Mouse (Mus musculus): ENCODE measurements at regions not wholly inside any gene's neighbourhood (a gene's known extent, or its start where the extent isn't known, plus 50 kb on each side); places are given as distances from the start of the nearest gene placed in this dataset.
A peak's percentile ranks its signal among the peaks of the same experiment; 100 is the strongest.

DNA sequence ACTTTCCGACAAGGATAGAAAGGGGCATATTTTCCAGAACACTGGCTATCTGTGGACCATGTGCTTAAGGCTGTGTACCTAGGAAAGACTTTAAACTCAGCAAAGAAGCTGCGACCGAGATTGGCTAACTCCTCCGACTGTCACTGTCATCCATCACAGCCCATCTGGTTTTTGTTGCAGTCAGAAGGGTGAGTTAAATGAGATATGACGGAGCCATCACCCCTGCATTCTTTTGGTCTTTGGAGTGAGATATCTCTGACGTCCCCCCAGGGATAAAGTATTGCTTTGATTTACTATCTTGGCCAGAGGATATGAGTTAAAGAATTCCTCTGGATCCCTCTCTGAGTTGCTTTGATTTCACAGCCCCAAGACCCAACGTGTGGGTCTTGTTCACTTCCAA, 160.0 kb upstream of the Ubash3b start:
- DNase-seq (ENCODE audit: low spot score), result no peak

DNA sequence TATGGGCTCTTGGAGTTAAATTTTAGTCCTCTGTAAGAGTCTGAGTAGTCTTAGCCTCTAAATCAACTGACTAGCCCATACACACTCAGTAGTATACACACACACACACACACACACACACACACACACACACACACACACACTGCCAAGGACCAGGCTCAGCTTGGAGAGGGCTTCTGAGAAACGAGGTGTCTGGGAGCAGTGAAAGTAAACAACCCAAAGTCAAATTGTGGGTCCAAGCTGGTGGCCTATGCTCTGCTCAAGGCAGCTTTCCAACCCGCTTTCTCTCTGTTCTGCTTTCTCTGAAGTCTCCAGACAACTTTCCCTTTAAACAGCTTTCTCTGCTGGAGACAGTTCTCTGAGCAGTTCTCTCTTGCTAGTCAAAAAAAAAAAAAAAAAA, 157.6 kb upstream of the Ubash3b start:
- no peak for DNase-seq (ENCODE audit: low spot score)

DNA sequence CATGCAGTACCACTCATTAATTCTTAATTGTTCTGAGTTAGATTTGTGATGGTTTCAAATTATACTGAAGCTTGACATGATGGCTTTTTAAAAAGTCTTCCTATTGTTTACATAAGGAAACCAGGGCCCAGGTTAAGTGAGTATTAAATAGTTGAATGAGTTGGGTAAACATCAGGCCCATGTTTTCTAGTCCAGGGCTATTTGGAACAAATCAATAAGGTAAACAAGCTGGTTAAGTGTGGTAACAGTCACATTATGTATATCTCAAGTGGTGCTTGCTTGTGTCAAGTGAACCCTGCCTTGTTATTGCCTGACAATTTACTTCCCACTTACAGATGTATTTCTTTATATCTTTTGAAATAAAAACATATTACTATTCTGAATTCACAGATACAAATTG, 144.7 kb upstream of the Ubash3b start:
- DNase-seq (ENCODE audit: low spot score), result no peak

DNA sequence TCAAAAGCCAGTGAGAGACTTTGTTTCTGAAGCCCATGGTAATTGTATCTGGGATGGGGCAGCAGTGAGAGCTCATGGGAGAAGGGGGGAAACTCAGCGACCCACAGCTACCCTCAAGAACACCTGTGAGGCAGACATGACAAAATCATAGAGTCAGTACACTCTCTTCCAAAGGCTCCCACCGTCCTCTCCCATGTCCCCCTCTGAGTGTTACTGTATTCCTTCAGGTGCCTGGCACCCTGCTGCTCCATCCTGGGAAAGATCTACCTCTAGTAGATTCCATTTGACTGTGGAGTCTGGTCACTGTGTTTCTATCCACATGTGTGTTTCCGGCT, 142.0 kb upstream of the Ubash3b start:
- DNase-seq (ENCODE audit: low spot score), result no peak

DNA sequence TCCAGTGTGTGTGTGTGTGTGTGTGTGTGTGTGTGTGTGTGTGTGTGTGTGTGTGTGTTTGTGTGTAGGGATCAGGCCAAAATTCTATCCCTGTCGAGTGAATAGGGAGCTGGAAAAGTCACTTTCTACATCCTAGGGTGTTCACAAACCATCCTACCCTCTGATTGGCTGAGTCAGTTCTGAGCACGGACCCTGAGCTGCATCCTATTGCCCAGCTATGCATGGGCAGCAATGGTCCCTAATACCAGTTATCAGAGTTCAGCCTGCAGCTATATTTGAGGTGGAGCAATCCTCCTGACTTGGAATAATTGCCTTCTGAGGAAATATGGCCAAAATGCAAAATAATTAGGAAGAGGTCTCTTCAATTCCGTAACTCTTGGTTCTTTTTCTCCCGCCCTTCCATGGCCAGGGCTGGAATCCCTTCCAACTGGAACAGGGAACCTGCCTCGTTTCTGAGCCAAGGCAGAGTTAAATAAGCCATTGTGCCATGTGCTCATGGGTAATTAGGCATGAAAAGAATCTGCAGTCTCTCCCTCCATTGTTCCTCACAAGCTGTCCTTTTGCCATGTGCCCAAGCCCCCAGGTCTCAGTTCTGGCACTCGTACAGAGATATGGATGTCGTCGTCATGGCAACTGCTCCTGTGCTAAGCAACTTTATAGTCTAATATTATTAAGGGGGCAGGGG, 141.5 kb upstream of the Ubash3b start:
- DNase-seq (ENCODE audit: low spot score), result no peak

DNA sequence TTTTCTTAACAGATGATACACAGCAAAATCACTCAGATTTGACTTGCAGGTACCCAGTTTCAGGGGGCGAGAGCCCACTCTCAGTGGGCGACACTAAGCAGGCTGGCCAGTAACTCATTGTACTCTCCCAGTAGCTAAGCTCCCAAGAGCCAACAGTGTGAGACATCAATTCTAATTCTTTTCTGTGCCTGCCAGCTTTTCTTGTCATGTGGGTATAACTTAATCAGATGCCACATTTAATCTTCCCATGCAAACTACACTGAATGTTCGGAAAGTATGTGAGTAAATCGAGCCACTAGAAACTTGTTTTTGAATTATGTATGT, 124.6 kb upstream of the Ubash3b start:
- no peak for DNase-seq (ENCODE audit: low spot score)

DNA sequence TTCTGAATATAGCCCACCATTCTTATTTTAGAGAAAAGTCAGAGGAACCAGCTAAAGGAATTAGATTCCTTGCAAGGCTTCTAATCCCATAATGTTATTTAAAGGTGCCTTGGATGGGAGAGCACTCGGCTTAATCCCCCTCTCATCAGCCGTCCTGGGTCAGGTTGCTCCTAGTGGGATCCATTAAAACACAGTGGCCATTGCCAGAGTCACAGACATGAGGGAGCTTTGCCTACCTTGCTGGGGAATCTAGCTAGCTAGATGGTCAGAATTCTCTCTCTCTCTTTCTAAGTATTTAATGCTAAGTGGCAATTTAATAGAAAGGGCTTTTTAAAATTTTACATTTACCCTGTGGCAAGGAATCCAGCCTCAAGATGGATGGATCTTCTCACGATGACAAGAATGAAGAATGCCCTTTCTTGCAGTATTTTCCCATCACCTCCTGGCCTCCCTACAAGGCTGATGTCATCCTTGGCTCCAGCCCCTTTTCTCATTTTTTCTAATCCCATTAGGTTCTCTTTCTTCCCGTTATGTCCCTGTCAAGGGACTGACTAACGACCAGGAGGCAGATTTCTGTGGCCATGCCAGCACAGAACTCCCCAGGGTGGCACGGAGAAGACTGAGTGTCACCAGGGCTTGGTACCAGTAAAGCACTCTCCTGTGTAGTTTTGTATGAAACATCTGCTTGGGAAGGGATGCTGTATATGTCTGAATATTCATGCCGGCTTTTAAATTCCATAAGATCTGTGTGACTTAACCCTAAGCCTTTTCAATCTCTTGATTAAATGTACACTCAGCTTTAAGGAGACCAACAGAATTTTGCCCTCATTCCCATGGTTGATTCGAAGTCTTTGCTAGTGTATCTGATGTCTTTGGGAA, 124.0 kb upstream of the Ubash3b start:
- DNase-seq (ENCODE audit: low spot score), result no peak

DNA sequence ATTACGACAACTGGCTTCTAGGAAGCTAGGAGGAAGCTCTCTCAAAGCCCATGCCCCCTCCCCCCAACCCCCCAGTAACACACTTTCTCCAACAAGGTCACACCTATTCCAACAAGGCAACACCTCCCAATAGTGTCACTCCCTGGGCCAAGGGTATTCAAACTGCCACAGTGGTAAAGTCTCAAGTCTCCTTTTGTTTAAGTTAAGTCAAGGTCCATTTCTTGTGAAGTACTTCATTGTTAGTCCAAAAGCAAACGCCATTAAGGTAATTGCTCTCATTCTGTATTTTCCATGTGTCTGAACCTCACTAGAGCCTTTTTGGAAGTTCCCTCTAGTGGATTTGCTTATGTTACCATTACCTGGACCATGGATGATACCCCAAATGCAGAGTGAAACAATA, 116.2 kb upstream of the Ubash3b start:
- no peak for DNase-seq (ENCODE audit: low spot score)

DNA sequence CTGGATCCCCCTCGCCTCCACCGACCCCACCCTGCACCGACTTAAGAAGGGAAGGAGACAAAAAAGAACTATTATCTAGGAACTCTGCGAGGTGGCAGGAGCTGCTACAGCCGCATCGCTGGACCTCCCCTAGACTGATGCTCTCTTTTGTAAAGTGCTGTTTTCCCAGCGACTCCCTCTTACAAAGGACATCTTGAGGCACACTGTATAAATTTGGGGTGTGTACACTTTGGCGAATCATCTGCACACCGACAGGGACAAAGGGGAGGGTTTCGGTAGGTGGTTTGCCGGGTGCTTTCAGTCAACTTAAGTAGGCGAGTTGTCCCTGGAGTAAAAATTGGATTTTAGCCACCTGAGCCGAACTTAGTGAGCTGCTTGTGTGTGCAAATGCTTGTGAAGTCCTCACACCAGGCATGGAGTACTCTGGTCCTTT, 112.4 kb upstream of the Ubash3b start:
- no peak for DNase-seq (ENCODE audit: low spot score)

DNA sequence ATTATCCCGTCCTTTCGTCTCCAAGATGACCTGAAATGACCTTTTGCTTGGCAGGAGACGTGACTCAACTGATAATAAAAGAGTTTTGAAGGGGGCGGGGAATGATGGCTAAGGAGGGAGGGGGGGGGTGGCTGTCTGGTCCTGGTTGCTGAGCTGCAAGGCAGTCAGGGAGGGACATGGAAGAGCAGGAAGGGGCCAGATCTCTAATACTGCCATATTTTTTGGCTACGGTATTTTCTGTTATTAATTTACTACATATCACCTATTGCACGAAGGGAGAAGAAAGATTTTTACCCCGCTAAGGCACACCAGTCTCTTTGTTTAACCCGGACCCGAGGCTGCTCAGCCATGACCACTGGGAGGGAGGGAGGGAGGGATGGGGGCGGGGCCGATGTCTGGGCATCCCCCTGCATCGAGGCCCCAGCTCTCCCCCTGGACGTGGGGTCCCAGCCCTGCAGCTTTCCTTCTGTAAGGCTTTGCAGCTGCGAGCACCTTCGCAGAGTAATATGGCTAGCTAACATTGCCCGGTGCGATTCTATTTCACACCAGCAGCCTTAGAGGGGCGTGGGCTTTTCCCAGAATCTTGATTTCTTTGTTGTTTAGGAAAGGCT, 111.8 kb upstream of the Ubash3b start:
- no peak for DNase-seq (ENCODE audit: low spot score)

DNA sequence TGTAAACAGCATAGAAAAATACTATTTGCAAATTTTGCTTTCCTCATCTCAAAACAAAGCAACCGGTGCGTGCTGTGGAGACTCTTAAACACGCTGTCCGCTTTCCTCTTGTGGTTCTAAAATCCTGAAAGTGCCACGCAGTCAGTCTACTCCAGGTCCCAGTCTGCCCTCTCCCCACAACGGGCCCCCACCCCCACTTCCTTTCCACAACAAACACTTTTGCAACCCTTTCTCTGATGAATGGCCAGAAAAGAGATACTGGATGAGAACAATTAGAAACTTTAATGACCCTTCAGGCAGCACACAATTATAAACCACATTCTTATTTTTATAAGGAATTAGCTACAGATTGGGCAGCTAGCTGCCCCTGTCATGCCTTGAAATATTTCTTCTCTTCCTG, 111.1 kb upstream of the Ubash3b start:
- DNase-seq (ENCODE audit: low spot score), result no peak

DNA sequence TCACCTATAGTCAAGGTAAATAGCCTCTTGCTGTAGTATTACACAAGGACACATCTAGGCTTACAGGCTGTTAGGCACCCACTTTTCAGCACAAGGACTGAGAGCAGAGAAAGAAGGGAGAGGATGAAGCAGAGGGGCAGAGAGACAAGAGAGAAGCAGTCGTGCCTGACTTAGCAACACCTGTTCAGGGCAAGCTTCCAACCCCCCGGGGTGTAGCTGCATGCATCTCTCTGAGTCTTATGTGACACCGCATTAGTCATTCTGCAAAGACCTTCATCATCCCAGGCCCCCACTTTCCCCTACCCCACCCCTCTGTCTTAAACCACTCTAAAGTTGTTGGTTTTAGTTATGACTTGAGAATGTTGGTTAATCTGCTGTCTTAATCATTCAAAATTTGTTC, 106.6 kb upstream of the Ubash3b start:
- no peak for DNase-seq (ENCODE audit: low spot score)

DNA sequence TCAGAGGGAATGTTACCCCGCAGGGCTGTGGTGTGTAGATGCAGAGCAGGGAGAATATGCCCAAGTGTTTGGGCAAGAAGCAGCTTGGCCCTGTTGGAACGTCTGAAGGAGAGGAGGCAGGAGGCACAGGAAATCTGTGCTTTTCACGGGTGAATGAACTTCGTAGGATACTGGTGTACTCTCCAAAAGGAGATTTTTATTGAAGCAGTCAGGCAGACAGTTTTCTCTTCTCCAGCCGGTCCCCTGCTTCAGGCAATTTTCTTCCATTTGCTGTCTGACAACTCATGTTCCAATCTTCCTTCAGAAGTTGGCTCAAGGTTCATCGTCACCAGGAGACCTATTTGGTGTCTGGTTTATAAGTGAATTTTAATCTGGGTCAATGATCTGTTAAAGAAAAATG, 103.0 kb upstream of the Ubash3b start:
- DNase-seq (ENCODE audit: low spot score), result no peak

DNA sequence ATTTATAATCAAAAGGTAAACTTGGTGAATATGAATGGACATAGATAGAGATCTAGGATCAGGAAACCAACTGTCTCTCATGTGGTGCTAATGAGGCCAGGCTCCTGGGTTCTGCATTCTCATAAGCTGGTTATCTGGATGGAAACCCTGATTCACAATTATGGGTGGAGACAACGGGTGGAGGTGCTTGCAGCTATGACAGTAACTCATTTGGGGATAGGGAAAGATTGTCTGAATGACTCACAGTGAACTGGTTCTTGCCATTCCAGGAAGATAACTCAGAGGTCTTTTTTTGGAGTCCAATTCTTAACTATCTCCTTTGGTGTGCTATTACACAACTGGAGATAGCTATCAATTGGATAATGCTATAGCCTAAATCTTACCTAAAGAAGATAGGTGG, 95.7 kb upstream of the Ubash3b start:
- DNase-seq (ENCODE audit: low spot score), result no peak

DNA sequence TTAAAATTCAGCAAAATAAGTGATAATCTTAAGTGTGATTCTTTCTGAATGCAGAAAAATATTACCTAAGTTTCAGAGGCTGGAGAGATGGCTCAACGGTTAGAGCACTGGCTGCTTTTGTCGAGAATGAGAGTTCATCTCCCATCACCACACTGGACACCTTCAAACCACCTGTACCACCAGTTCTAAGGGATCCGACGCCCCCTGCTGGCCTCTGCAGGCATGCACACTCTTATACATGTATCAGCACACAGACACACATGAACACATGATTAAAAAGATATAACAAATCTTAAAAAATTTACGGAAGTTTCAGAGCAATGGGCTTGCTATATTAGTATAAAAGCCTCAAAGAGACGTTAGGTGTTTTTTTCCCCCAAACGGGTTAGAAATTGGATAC, 80.9 kb upstream of the Ubash3b start:
- DNase-seq (ENCODE audit: low spot score), result no peak

DNA sequence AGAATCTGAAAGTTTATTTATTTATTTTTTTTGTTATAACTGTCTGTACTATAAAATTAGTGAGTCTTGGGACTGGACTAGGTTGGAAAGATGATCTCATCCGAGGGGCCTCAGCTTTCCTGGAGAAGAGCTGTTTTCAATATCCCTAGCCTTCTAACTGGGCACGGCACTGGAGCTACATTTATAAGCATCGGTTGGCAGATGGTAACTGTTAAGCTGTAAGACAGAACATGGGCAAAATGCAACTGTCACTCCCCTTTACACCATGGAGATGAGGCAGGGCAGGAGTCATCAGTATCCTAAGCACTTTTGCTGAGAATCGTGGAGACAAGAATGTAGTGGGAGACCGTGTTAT, 77.6 kb upstream of the Ubash3b start:
- no peak for DNase-seq (ENCODE audit: low spot score)

DNA sequence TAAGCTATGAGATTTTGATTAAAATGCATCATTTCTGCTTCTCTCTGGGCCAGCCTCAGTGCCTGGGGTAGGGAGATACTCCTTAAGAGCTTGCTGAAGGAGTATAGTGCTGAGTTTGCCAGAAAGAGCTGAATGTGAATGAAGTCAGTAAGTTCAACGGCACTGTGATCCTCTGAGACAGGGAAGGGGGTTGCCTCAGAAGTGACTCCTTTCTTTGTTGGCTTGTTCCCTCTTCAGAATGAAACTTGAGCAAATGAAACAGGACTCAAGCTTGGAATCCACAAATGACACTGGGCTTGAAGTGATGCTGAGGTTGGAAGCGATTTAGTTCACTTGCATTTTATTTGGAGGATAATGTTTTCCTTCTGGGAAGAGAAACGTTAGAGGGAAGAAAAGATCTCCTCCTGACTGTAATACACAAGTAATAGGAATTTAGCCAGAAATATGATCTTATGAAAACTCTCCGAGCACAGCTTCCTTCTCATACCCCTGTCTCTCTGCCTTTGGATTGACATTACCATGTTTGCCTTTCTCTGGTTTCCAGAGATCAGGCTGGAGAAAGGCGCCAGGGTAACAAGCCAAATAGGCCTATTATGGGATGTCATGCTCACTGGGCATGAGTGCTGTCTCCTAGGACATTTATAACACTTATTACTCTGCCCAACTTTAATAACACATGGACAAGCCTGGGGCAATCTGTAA, 77.0 kb upstream of the Ubash3b start:
- DNase-seq (ENCODE audit: low spot score), result no peak

DNA sequence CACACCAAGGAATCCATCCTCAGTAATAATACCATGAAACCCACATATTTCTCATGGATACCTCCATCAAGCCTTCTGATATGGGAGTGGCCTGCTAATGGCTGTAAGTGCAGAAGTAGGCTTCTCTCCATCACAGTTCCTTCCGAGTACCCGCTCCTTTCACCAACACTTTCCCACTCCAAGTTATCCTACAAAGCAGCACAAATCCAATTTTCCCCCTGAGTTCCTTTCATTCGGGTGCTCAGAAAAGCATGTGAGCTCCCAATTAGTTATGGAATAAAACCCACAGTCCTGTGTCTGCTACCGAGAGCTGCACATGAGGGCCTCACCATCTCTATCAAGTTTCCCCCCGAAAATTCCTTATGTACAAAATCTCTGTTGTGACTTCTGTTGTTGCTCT, 75.8 kb upstream of the Ubash3b start:
- no peak for DNase-seq (ENCODE audit: low spot score)

DNA sequence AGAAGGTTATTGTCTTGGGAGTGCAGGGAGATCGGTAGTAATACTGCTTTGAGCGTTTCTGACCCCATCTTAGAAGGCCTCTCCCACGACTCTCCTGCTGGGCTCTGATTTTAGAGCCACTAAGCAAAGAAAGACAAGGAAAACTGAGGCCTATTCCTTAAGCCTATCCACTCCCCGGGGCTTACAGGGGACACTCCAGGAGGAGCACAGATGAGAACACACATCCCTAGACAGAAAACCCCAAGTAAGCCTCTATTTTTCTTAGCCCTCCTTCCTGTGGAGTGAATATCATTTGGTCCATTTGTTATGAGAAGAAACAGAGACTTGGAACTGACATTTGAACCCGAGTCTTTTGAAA, 67.7 kb upstream of the Ubash3b start:
- no peak for DNase-seq (ENCODE audit: low spot score)

DNA sequence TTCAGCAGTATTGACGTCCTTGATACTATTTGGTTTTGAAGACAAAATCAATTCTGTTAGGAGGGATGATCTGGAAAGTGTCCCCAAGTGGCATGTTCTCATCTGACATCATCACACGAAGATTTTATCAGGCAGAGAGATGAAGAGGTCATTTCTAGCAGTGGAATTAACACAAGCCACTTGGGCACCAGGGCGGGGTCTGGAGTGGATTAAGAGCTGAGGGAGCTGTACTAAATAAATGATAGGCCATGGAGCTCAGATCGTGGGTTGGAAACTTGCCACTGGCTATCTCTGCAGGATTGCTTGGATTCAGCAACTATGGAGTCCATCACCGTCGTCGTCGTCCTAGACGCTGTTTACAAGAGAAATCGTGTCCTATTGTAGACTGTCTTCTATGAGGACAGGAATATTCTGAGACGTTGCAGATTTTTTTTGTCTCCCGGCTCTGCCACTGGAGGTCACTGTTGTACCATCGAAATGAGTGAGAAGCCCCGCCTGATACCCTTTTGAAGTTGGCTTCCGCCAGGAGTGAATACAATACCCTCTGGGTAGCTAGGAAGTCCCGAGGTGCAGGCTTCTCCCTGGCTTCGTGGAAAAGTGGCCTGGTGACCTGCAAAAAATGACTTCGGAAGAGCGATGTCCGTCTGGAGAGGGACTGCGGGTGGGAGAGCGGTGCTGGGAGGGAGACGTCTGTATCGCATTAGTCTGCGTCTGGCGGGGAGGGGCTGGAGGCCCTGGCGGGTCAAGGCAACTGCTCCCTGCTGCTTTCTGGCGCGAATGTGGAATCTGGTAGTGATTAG, 67.1 kb upstream of the Ubash3b start:
- DNase-seq (ENCODE audit: low spot score), result peak; percentile 81

DNA sequence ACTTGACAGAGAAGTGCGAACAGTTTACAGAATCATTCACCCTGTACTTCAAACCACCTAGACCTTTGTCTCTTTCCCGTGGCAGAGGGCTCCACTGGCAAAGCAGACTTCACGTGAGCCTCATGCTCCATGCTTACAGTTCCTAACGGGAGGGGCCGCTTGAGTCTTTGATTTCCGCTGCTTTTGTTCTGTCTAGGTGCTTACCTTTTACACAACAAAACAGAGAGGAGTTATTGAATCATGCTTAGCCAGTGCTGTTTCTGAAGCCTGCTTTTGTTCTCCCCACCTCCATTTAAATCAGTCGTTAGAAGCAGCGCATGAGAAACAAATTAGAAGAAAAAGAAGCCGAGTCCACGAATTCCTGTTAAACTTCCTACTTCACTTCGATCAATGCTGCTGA, 61.9 kb upstream of the Ubash3b start:
- no peak for DNase-seq (ENCODE audit: low spot score)

DNA sequence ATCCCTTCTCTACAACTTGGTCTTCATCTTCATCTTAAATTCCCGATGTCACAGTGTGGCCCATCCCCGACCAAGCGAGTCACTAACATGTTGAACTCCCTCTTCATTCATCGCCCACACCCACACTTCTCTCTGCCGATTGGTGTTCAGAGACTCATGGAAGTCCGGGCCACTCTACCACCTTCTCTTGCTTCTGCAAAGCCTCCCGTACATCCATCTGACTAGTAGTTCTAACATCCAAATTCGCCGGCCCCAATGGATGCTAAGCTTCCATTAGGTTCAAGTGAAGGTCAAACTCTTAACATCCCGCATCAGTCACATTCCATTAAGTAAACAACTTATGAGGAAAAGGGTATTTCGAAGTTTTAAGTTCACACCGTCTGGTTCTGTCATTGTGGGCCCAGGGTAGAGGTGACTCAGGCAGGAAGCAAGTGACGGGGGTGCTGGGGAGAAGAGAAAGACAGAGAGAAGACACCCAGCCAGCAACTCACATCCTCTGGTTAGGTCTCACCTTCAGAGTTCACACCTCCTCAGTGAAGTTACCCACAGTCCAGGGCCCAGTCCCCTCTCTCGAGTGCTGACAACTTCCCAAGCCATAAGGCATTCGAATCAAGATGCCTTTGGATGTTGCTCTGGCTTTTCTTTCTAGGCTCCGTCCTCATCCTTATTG, 61.0 kb upstream of the Ubash3b start:
- peak; percentile 5 for DNase-seq (ENCODE audit: low spot score)

Measured in T-cell, adult 2 months (primary cell).